Mouse (Mus musculus): Measurements from ENCODE around the gene Lmna. TPM values are rescaled to one million over a fixed set of nuclear protein-coding genes. Genes with fewer than 3 reads are reported as not detected.

The Lmna gene
- polyA plus RNA-seq, 1 experiment, result 353 TPM

- H3K4me3 ChIP-seq (ENCODE audit: low read depth, low read length), result no peak overlapping the region
Measured at GRCm38 (mm10) chr3:88470943-88471479, 38.7 kb downstream of the Lmna start.

GRCm38 (mm10) chr3:88469466-88469865, 40.3 kb downstream of the Lmna start:
- TF ChIP-seq CTCF (IDR thresholded peaks at IDR 0.05; ENCODE audit: extremely low read depth, insufficient read length, insufficient replicate concordance, low read depth, low read length) (no peak), POLR2A (IDR thresholded peaks at IDR 0.05; ENCODE audit: low read depth, low read length) (no peak)
- H3K27me3 ChIP-seq (ENCODE audit: control insufficient read depth, insufficient read depth, low read length), result no peaks in the 10 kb centered on the region
- WGBS, result 89% methylated on average over 2 of the region's 2 CpGs
- H3K27ac ChIP-seq (ENCODE audit: insufficient read depth, low read depth, low read length), result no peak overlapping the region
- no peaks in the 10 kb centered on the region for H3K36me3 ChIP-seq (ENCODE audit: control insufficient read depth, insufficient read depth, low read length)
- no peak overlapping the region for H3K4me3 ChIP-seq (ENCODE audit: low read depth, low read length)
- H3K4me1 ChIP-seq (ENCODE audit: control insufficient read depth, insufficient read depth, insufficient read length, low read length), result peaks cover 9% of the 10 kb centered on the region

More at GRCm38 (mm10) chr3:88470943-88471479, 38.7 kb downstream of the Lmna start:
- no peaks in the 10 kb centered on the region for H3K27me3 ChIP-seq (ENCODE audit: control insufficient read depth, insufficient read depth, low read length)
- no peak for TF ChIP-seq CTCF (IDR thresholded peaks at IDR 0.05; ENCODE audit: extremely low read depth, insufficient read length, insufficient replicate concordance, low read depth, low read length)
- no peak for TF ChIP-seq POLR2A (IDR thresholded peaks at IDR 0.05; ENCODE audit: low read depth, low read length)
- 20% methylated on average over 10 of the region's 10 CpGs for WGBS
- no peaks in the 10 kb centered on the region for H3K36me3 ChIP-seq (ENCODE audit: control insufficient read depth, insufficient read depth, low read length)
- 0 out of 2 replicates have a peak overlapping the region, but pooled peaks have one; percentile 36 for H3K27ac ChIP-seq (ENCODE audit: insufficient read depth, low read depth, low read length)
- H3K4me1 ChIP-seq (ENCODE audit: control insufficient read depth, insufficient read depth, insufficient read length, low read length), result peaks cover 9% of the 10 kb centered on the region

- H3K4me1 ChIP-seq (ENCODE audit: control insufficient read depth, insufficient read depth, insufficient read length, low read length), result peaks cover 9% of the 10 kb centered on the region
- 31% methylated on average over 16 of the region's 16 CpGs for WGBS
- no peaks in the 10 kb centered on the region for H3K27me3 ChIP-seq (ENCODE audit: control insufficient read depth, insufficient read depth, low read length)
- H3K4me3 ChIP-seq (ENCODE audit: low read depth, low read length), result no peak overlapping the region
- H3K27ac ChIP-seq (ENCODE audit: insufficient read depth, low read depth, low read length), result no peak overlapping the region
- TF ChIP-seq CTCF (IDR thresholded peaks at IDR 0.05; ENCODE audit: extremely low read depth, insufficient read length, insufficient replicate concordance, low read depth, low read length) (peak; percentile 95), POLR2A (IDR thresholded peaks at IDR 0.05; ENCODE audit: low read depth, low read length) (peak; percentile 18; the same call in 1 of the 2 replicates)
- H3K36me3 ChIP-seq (ENCODE audit: control insufficient read depth, insufficient read depth, low read length), result no peaks in the 10 kb centered on the region
Measured at GRCm38 (mm10) chr3:88467116-88467824, 42.5 kb downstream of the Lmna start.

- Histone ChIP-seq H3K27ac (ENCODE audit: insufficient read depth, low read depth, low read length) (no peak overlapping the region), H3K4me3 (ENCODE audit: low read depth, low read length) (no peak overlapping the region), H3K36me3 (ENCODE audit: control insufficient read depth, insufficient read depth, low read length) (no peaks in the 10 kb centered on the region), H3K4me1 (ENCODE audit: control insufficient read depth, insufficient read depth, insufficient read length, low read length) (no peaks in the 10 kb centered on the region), H3K27me3 (ENCODE audit: control insufficient read depth, insufficient read depth, low read length) (no peaks in the 10 kb centered on the region)
- TF ChIP-seq CTCF (IDR thresholded peaks at IDR 0.05; ENCODE audit: extremely low read depth, insufficient read length, insufficient replicate concordance, low read depth, low read length) (no peak), POLR2A (IDR thresholded peaks at IDR 0.05; ENCODE audit: low read depth, low read length) (no peak)
- WGBS, result 90% methylated on average over 2 of the region's 2 CpGs
Measured at GRCm38 (mm10) chr3:88465127-88465526, 44.6 kb downstream of the Lmna start.

GRCm38 (mm10) chr3:88464425-88464824, 45.3 kb downstream of the Lmna start:
- WGBS, result 49% methylated on average over 3 of the region's 3 CpGs
- TF ChIP-seq POLR2A (IDR thresholded peaks at IDR 0.05; ENCODE audit: low read depth, low read length) (no peak), CTCF (IDR thresholded peaks at IDR 0.05; ENCODE audit: extremely low read depth, insufficient read length, insufficient replicate concordance, low read depth, low read length) (no peak)
- no peaks in the 10 kb centered on the region for H3K4me1 ChIP-seq (ENCODE audit: control insufficient read depth, insufficient read depth, insufficient read length, low read length)
- no peak overlapping the region for H3K4me3 ChIP-seq (ENCODE audit: low read depth, low read length)
- no peaks in the 10 kb centered on the region for H3K27me3 ChIP-seq (ENCODE audit: control insufficient read depth, insufficient read depth, low read length)
- no peaks in the 10 kb centered on the region for H3K36me3 ChIP-seq (ENCODE audit: control insufficient read depth, insufficient read depth, low read length)
- H3K27ac ChIP-seq (ENCODE audit: insufficient read depth, low read depth, low read length), result no peak overlapping the region

DNA sequence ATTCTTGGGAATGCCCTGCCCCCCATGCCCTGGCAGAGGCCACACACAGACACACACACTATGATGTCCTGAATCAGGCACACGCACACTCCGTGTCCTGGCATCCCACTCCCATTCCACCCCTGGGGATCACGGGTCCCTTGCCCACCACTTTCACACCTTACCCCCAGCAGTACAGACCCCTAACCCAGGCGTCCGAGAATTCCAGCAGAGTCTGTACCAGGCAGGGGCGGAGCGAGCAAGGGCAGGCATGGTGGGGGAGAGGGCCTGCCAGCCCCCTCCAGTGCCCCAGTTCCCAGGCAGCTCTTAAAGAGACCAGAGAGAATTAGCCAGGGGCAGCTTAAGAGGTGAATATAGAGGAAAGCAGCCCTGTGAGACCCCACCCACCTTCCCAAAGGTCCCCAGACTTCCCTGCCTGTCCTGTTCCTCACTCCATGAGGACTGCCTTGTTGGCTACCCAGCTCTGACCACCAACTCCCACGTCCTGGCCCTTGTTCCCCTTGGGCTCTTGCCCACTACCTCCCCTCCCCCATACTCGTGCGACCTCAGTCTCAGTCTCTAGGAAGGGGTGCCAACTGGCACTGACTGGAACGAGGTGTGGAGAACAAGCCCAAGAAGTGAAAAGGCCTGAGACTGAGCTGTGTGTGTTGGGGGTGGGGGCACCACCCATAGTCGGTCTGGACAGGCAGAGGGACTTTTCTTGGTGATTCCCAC, 48.6 kb downstream of the Lmna start, which contains the start of gene Sema4a:
Gene Sema4a, minus strand, starts transcription at position 200 of the 714 bp plus-strand sequence.
- H3K27me3 ChIP-seq (ENCODE audit: control insufficient read depth, insufficient read depth, low read length), result no peaks in the 10 kb centered on the region
- TF ChIP-seq POLR2A (IDR thresholded peaks at IDR 0.05; ENCODE audit: low read depth, low read length), result no peak
- TF ChIP-seq CTCF (IDR thresholded peaks at IDR 0.05; ENCODE audit: extremely low read depth, insufficient read length, insufficient replicate concordance, low read depth, low read length), result no peak
- H3K4me1 ChIP-seq (ENCODE audit: control insufficient read depth, insufficient read depth, insufficient read length, low read length), result peaks cover 8% of the 10 kb centered on the region; the same call in 1 of the 2 replicates
- H3K36me3 ChIP-seq (ENCODE audit: control insufficient read depth, insufficient read depth, low read length), result no peaks in the 10 kb centered on the region
- no peak within 1 kb of the TSS for H3K4me3 ChIP-seq (ENCODE audit: low read depth, low read length)
- H3K27ac ChIP-seq (ENCODE audit: insufficient read depth, low read depth, low read length), result no peak within 1 kb of the TSS
- 76% methylated on average over 12 of the region's 12 CpGs for WGBS

GRCm38 (mm10) chr3:88460029-88460428, 49.7 kb downstream of the Lmna start:
- WGBS, result 86% methylated on average over 5 of the region's 5 CpGs
- H3K4me1 ChIP-seq (ENCODE audit: control insufficient read depth, insufficient read depth, insufficient read length, low read length), result peaks cover 8% of the 10 kb centered on the region; the same call in 1 of the 2 replicates
- TF ChIP-seq POLR2A (IDR thresholded peaks at IDR 0.05; ENCODE audit: low read depth, low read length) (no peak), CTCF (IDR thresholded peaks at IDR 0.05; ENCODE audit: extremely low read depth, insufficient read length, insufficient replicate concordance, low read depth, low read length) (no peak)
- no peak overlapping the region for H3K4me3 ChIP-seq (ENCODE audit: low read depth, low read length)
- no peak overlapping the region for H3K27ac ChIP-seq (ENCODE audit: insufficient read depth, low read depth, low read length)
- H3K27me3 ChIP-seq (ENCODE audit: control insufficient read depth, insufficient read depth, low read length), result no peaks in the 10 kb centered on the region
- no peaks in the 10 kb centered on the region for H3K36me3 ChIP-seq (ENCODE audit: control insufficient read depth, insufficient read depth, low read length)

Data from small intestine, adult 2 months (tissue).